Comparison of ENCODE assay signal across 11 mouse cellular contexts in genomic region chr10:60046696-60047095, GRCm38 (mm10). TPM values are rescaled to one million over a fixed set of nuclear protein-coding genes. Genes with fewer than 3 reads are reported as not detected.
DNase-seq lines count a peak whose midpoint lies in the region; ATAC-seq lines count a peak whose summit lies in the region.
"Had no signal": no experiment of that assay in that cellular context is flagged by ENCODE, and none has a peak within 500 bp of the region (broad histone marks: within the 10 kb centered on the region; RNA-seq: fewer than 3 reads in every experiment).

No protein-coding gene starts in this region.

- H3K27me3 ChIP-seq in hindbrain, embryonic 16.5 days (replicated peaks; ENCODE audit: control insufficient read depth, insufficient read depth, low read length): no peaks in the 10 kb centered on the region
- no peaks in the 10 kb centered on the region for H3K27me3 ChIP-seq in hindbrain, embryonic 11.5 days (ENCODE audit: control insufficient read depth, insufficient read depth, low read length)
- H3K27me3 ChIP-seq: hindbrain, embryonic 15.5 days; liver, embryonic 15.5 days had no signal

- H3K9ac ChIP-seq in hindbrain, embryonic 16.5 days (ENCODE audit: low read depth, low read length): no peak overlapping the region
- no peak overlapping the region for H3K9ac ChIP-seq in hindbrain, embryonic 11.5 days (ENCODE audit: low read depth, low read length)
- H3K9ac ChIP-seq: hindbrain, embryonic 15.5 days; liver, embryonic 15.5 days had no signal

- peaks cover 4% of the 10 kb centered on the region; the same call in 1 of the 2 replicates for H3K4me1 ChIP-seq in hindbrain, embryonic 16.5 days (ENCODE audit: control insufficient read depth, insufficient read depth, low read depth, low read length)
- H3K4me1 ChIP-seq in hindbrain, embryonic 11.5 days (replicated peaks; ENCODE audit: control insufficient read depth, insufficient read depth, low read length): no peaks in the 10 kb centered on the region
- H3K4me1 ChIP-seq: liver, embryonic 15.5 days had no signal

- intact Hi-C loops in left cerebral cortex, postnatal 4 days (cut with DNase I): no loop called here

- no peak for DNase-seq in hindbrain, embryonic 11.5 days (ENCODE audit: low spot score)
- peak; percentile 43 for DNase-seq in adipocyte (ENCODE audit: low spot score)
- peak; percentile 43 to 49 for DNase-seq in cerebellum, postnatal 10 days
- DNase-seq in left cerebral cortex, postnatal 4 days: peak; percentile 44
- DNase-seq in ovary, postnatal 36 days (ENCODE audit: low spot score): no peak
- no peak for DNase-seq in kidney, adult 11 months
- no peak for DNase-seq in spleen, postnatal 36 days (ENCODE audit: low spot score in 2 of 2)
- DNase-seq: adrenal gland, postnatal 14 days had no signal

- H3K9me3 ChIP-seq in hindbrain, embryonic 16.5 days (ENCODE audit: control insufficient read depth, low read length): no peaks in the 10 kb centered on the region
- H3K9me3 ChIP-seq in hindbrain, embryonic 11.5 days (ENCODE audit: control insufficient read depth, low read length): no peaks in the 10 kb centered on the region
- H3K9me3 ChIP-seq: hindbrain, embryonic 15.5 days; liver, embryonic 15.5 days had no signal

- WGBS in hindbrain, embryonic 16.5 days: 30% methylated on average over 5 of the region's 5 CpGs
- 72% methylated on average over 5 of the region's 5 CpGs for WGBS in hindbrain, embryonic 11.5 days

- no peak overlapping the region for H3K27ac ChIP-seq in hindbrain, embryonic 16.5 days (ENCODE audit: low read depth, low read length)
- no peak overlapping the region for H3K27ac ChIP-seq in hindbrain, embryonic 11.5 days (ENCODE audit: low read depth, low read length)
- H3K27ac ChIP-seq: hindbrain, embryonic 15.5 days; liver, embryonic 15.5 days had no signal

- H3K4me2 ChIP-seq in hindbrain, embryonic 16.5 days (ENCODE audit: low read length): no peak overlapping the region
- no peak overlapping the region for H3K4me2 ChIP-seq in hindbrain, embryonic 11.5 days (replicated peaks; ENCODE audit: low read depth, low read length)
- H3K4me2 ChIP-seq: hindbrain, embryonic 15.5 days; liver, embryonic 15.5 days had no signal

- H3K4me3 ChIP-seq in hindbrain, embryonic 16.5 days (ENCODE audit: low read length): no peak overlapping the region
- no peak overlapping the region for H3K4me3 ChIP-seq in hindbrain, embryonic 11.5 days (ENCODE audit: low read depth, low read length)
- H3K4me3 ChIP-seq: hindbrain, embryonic 15.5 days; liver, embryonic 15.5 days had no signal

- ATAC-seq in hindbrain, embryonic 16.5 days: 0 out of 2 replicates have a peak, but pooled peaks have one; percentile 56
- ATAC-seq in hindbrain, embryonic 11.5 days (ENCODE audit: low FRiP score): no peak

- H3K36me3 ChIP-seq in hindbrain, embryonic 16.5 days (ENCODE audit: control insufficient read depth, insufficient read depth, low read length): peaks cover 6% of the 10 kb centered on the region; the same call in 1 of the 2 replicates
- no peaks in the 10 kb centered on the region for H3K36me3 ChIP-seq in hindbrain, embryonic 11.5 days (ENCODE audit: control insufficient read depth, insufficient read depth, low read length)

RNA-seq across cellular contexts. Expression of gene Anapc16, which starts 43.8 kb away (rescaled TPM):
- 101 and 116 TPM in 2 replicates for polyA plus RNA-seq in hindbrain, embryonic 16.5 days (2015; fragmentation: Nextera tagmentation; extraction: Ambion mirVana)
- 97.1 and 115 TPM in 2 replicates for polyA plus RNA-seq in hindbrain, embryonic 11.5 days (2014; fragmentation: Nextera tagmentation; extraction: Ambion mirVana)
- total RNA-seq in left cerebral cortex, postnatal 4 days (2021): 10 to 100 TPM; 60.2 to 60.8 TPM

RNA-seq across cellular contexts. Expression of gene Ascc1, which starts 44.1 kb away (rescaled TPM):
- polyA plus RNA-seq in hindbrain, embryonic 16.5 days (2015; fragmentation: Nextera tagmentation; extraction: Ambion mirVana): 47.7 and 48.3 TPM in 2 replicates
- polyA plus RNA-seq in hindbrain, embryonic 11.5 days (2014; fragmentation: Nextera tagmentation; extraction: Ambion mirVana): 41.1 and 42.9 TPM in 2 replicates
- total RNA-seq in left cerebral cortex, postnatal 4 days (2021): 10 to 100 TPM; 25.8 to 27.1 TPM

RNA-seq across cellular contexts. Expression of gene Spock2, which starts 59.3 kb away (rescaled TPM):
- 119 and 128 TPM in 2 replicates for polyA plus RNA-seq in hindbrain, embryonic 16.5 days (2015; fragmentation: Nextera tagmentation; extraction: Ambion mirVana)
- 19.2 and 19.3 TPM in 2 replicates for polyA plus RNA-seq in hindbrain, embryonic 11.5 days (2014; fragmentation: Nextera tagmentation; extraction: Ambion mirVana)
- total RNA-seq in left cerebral cortex, postnatal 4 days (2021): 100 to 1,000 TPM; 312 to 345 TPM

Comparison
In these comparisons a context has a peak if more than half of its experiments do, and no peak if none do; other contexts are left out.
1. DNase-seq: peak in adipocyte (single experiment), cerebellum, postnatal 10 days (2 of 2) and left cerebral cortex, postnatal 4 days (single experiment); none in hindbrain, embryonic 11.5 days (single experiment), ovary, postnatal 36 days (single experiment), kidney, adult 11 months (single experiment) and spleen, postnatal 36 days (0 of 2).